Mouse (Mus musculus) embryo, embryonic 11.5 days (tissue): ENCODE results near the gene Arsb.

Source experiments
- DNase-seq: peaks from one replicate; pipeline ENCODE4 v3.0.0-alpha.2; 2012; ENCODE audit warnings: low read depth, low spot score

Gene Arsb

GRCm38 (mm10) chr13:93921831-93922565 lies 150.6 kb downstream of the Arsb start:
- no peak for DNase-seq

- DNase-seq = no peak
These were observed 151.1 kb downstream of the Arsb start for GRCm38 (mm10) chr13:93922566-93922910.

- DNase-seq = no peak
These were observed 153.5 kb downstream of the Arsb start for GRCm38 (mm10) chr13:93924735-93925432.

- no peak for DNase-seq
These were observed 159.3 kb downstream of the Arsb start for GRCm38 (mm10) chr13:93930561-93931340.

- no peak for DNase-seq
These were observed 165.0 kb downstream of the Arsb start for GRCm38 (mm10) chr13:93936455-93936854.

GRCm38 (mm10) chr13:93938118-93938517 lies 166.7 kb downstream of the Arsb start:
- no peak for DNase-seq

GRCm38 (mm10) chr13:93939363-93940127 lies 168.1 kb downstream of the Arsb start:
- no peak for DNase-seq

- DNase-seq = no peak
These were observed 169.5 kb downstream of the Arsb start for GRCm38 (mm10) chr13:93940742-93941531.

- no peak for DNase-seq
These were observed 179.6 kb downstream of the Arsb start for GRCm38 (mm10) chr13:93950996-93951395.

GRCm38 (mm10) chr13:93951555-93951954 lies 180.1 kb downstream of the Arsb start:
- DNase-seq = no peak

GRCm38 (mm10) chr13:93952466-93952865 lies 181.0 kb downstream of the Arsb start:
- DNase-seq = no peak

GRCm38 (mm10) chr13:93957907-93958306 lies 186.5 kb downstream of the Arsb start:
- DNase-seq = no peak

- DNase-seq = no peak
These were observed 194.8 kb downstream of the Arsb start for GRCm38 (mm10) chr13:93966271-93966670.

GRCm38 (mm10) chr13:93967138-93967537 lies 195.7 kb downstream of the Arsb start:
- DNase-seq = no peak

GRCm38 (mm10) chr13:93970115-93970514 lies 198.7 kb downstream of the Arsb start:
- no peak for DNase-seq

GRCm38 (mm10) chr13:93972423-93972822 lies 201.0 kb downstream of the Arsb start:
- DNase-seq = no peak

- no peak for DNase-seq
These were observed 204.2 kb downstream of the Arsb start for GRCm38 (mm10) chr13:93975668-93976067.

GRCm38 (mm10) chr13:93976897-93977530 lies 205.6 kb downstream of the Arsb start:
- no peak for DNase-seq

- DNase-seq = no peak
These were observed 207.5 kb downstream of the Arsb start for GRCm38 (mm10) chr13:93978703-93979495.

GRCm38 (mm10) chr13:93979754-93980153 lies 208.3 kb downstream of the Arsb start:
- DNase-seq = no peak
